Mouse (Mus musculus): ENCODE measurements around the gene Fxyd2. TPM values are rescaled to one million over a fixed set of nuclear protein-coding genes. Genes with fewer than 3 reads are reported as not detected.

The Fxyd2 gene
- polyA plus RNA-seq, 1 experiment, result 0.07 TPM

DNA sequence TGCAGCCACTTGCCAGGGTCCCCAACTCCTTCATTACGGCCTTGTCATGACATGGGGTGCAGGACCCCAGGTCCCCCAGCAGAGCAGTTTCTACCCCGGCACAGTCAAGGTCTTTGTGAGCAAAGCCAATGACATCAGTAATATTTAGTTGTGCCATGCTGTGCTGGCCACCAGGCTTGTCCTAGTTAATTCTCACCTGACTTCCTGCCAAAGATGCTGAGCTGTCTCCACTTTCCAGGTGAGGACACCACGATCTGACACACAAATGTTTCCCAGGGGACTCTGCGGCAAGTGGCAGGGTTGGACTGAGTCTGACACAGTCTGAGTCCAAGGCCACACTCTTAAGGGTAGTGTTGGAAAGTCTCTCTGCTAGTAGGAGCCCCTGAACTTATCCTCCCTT lies 27.0 kb downstream of the Fxyd2 start, which contains the start of gene Dscaml1:
Dscaml1 (plus strand) TSS at position 173 of the 400 bp plus-strand sequence.
- H3K27me3 ChIP-seq (ENCODE audit: control insufficient read depth, insufficient read depth, insufficient read length), result peaks cover 39% of the 10 kb centered on the region
- TF ChIP-seq SRF (IDR thresholded peaks at IDR 0.05; ENCODE audit: control insufficient read depth, insufficient read length, low read depth), result no peak
- no peak for TF ChIP-seq MYOG (IDR thresholded peaks at IDR 0.05; ENCODE audit: control insufficient read depth in 1 of 3, insufficient read depth in 1 of 3, insufficient read length in 2 of 3, low read depth in 2 of 3)
- TF ChIP-seq TCF12 (IDR thresholded peaks at IDR 0.05; ENCODE audit: insufficient read depth, poor library complexity, severe bottlenecking), result no peak
- TF ChIP-seq USF1 (IDR thresholded peaks at IDR 0.05; ENCODE audit: low read depth), result no peak
- no peak within 1 kb of the TSS for H3K4me3 ChIP-seq
- no peak within 1 kb of the TSS for H3ac ChIP-seq (ENCODE audit: control insufficient read depth, insufficient read length)
- no peaks in the 10 kb centered on the region for H3K79me2 ChIP-seq (ENCODE audit: control insufficient read depth, insufficient read depth)
- H3K4me2 ChIP-seq (ENCODE audit: low read depth), result no peak within 1 kb of the TSS
- no peaks in the 10 kb centered on the region for H3K36me3 ChIP-seq (ENCODE audit: control insufficient read depth, insufficient read depth)

DNA sequence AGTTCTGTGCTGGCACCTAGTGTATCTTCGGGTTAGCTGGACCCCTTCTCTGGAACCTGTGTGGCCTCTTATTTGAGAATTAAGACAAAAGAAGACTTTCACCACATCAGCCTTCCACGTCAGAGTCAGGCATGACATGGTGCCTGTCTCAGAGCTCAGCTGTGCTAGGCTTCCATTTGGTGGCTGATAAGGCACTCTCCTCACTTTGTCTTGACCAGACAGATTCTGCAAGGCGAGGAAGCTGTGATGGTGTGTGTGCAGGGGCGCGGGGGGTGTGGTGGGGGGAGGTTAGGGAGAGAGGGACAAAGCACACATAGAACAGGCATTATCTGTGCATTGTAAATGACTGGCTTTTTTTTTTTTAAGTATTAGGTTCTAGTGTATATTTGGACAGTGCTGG lies 29.9 kb downstream of the Fxyd2 start:
- H3ac ChIP-seq (ENCODE audit: control insufficient read depth, insufficient read length), result no peak overlapping the region
- H3K27me3 ChIP-seq (ENCODE audit: control insufficient read depth, insufficient read depth, insufficient read length), result peaks cover 49% of the 10 kb centered on the region
- no peaks in the 10 kb centered on the region for H3K36me3 ChIP-seq (ENCODE audit: control insufficient read depth, insufficient read depth)
- no peak overlapping the region for H3K4me2 ChIP-seq (ENCODE audit: low read depth)
- no peak for TF ChIP-seq SRF (IDR thresholded peaks at IDR 0.05; ENCODE audit: control insufficient read depth, insufficient read length, low read depth)
- TF ChIP-seq REST (IDR thresholded peaks at IDR 0.05; ENCODE audit: insufficient read depth, insufficient read length), result no peak
- no peak overlapping the region for H3K4me3 ChIP-seq
- H3K79me2 ChIP-seq (ENCODE audit: control insufficient read depth, insufficient read depth), result no peaks in the 10 kb centered on the region

DNA sequence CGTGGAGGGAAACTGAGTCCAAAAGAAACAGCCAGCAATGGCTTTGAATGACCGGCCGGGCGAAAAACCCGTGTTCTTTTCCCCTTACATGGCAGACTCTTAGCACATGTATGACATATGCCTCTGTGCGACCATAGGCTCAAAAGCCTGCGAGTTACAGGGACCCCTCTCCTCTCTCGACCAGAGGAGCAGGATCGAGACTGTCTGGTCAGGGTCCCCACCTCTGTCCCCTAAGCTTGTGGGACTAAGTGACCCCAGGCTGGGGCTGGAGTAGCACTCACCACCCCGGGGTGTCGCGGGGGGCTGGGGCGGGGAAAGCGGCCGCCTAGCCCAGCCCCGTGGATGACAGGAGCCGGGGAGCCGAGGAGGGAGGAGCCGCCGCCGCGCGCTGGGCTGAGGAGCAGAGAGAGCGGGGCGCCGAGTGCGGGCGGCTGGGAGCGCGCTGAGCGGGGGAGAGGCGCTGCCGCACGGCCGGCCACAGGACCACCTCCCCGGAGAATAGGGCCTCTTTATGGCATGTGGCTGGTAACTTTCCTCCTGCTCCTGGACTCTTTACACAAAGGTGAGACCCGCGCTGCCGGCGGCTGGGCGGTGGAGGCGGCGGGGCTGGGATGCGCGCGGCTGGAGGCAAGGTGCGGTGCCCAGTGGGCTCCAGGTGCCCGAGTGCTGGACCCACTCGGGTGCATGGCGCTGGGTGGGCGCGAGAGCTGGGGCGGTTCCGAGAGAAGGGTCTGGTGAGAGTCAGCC lies 30.7 kb downstream of the Fxyd2 start:
- Histone ChIP-seq H3K4me3 (no peak overlapping the region), H3K4me2 (ENCODE audit: low read depth) (no peak overlapping the region), H3K36me3 (ENCODE audit: control insufficient read depth, insufficient read depth) (no peaks in the 10 kb centered on the region), H3K79me2 (ENCODE audit: control insufficient read depth, insufficient read depth) (no peaks in the 10 kb centered on the region), H3K27me3 (ENCODE audit: control insufficient read depth, insufficient read depth, insufficient read length) (peaks cover 54% of the 10 kb centered on the region), H3ac (ENCODE audit: control insufficient read depth, insufficient read length) (no peak overlapping the region)
- TF ChIP-seq USF1 (IDR thresholded peaks at IDR 0.05; ENCODE audit: low read depth) (no peak), MYOD1 (IDR thresholded peaks at IDR 0.05; ENCODE audit: control insufficient read depth in 1 of 3, insufficient read length in 2 of 3, low read depth in 2 of 3) (no peak), E2F4 (IDR thresholded peaks at IDR 0.05; ENCODE audit: insufficient read depth) (no peak), CEBPB (IDR thresholded peaks at IDR 0.05; ENCODE audit: insufficient read depth, poor library complexity, severe bottlenecking) (no peak), REST (IDR thresholded peaks at IDR 0.05; ENCODE audit: insufficient read depth, insufficient read length) (no peak), MAX (IDR thresholded peaks at IDR 0.05; ENCODE audit: low read depth) (no peak), TCF3 (IDR thresholded peaks at IDR 0.05; ENCODE audit: insufficient read length, low read depth) (no peak), TCF12 (IDR thresholded peaks at IDR 0.05; ENCODE audit: insufficient read depth, poor library complexity, severe bottlenecking) (no peak), POLR2A (IDR thresholded peaks at IDR 0.05; ENCODE audit: insufficient read length, low read depth) (no peak), SRF (IDR thresholded peaks at IDR 0.05; ENCODE audit: control insufficient read depth, insufficient read length, low read depth) (no peak), POLR2AphosphoS2 (IDR thresholded peaks at IDR 0.05; ENCODE audit: insufficient read length, low read depth) (no peak), MYOG (IDR thresholded peaks at IDR 0.05; ENCODE audit: control insufficient read depth in 1 of 3, insufficient read depth in 1 of 3, insufficient read length in 2 of 3, low read depth in 2 of 3) (no peak)

DNA sequence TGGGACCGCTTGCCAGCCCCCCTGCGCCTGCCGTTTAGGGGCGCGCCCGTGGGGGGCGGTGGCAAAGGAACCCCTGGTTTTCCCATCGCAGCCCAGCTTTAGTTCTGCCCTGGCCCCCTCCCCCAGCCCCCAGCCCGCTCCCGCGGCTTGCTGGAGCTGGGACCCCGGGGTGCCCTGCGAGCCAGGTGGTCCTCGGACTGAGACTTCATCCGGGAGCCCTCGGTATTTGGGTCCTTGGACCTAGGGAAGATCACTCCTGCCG lies 31.2 kb downstream of the Fxyd2 start:
- no peak overlapping the region for H3K4me2 ChIP-seq (ENCODE audit: low read depth)
- H3K4me3 ChIP-seq, result no peak overlapping the region
- TF ChIP-seq TCF3 (IDR thresholded peaks at IDR 0.05; ENCODE audit: insufficient read length, low read depth), result no peak
- no peak for TF ChIP-seq E2F4 (IDR thresholded peaks at IDR 0.05; ENCODE audit: insufficient read depth)
- no peak for TF ChIP-seq SRF (IDR thresholded peaks at IDR 0.05; ENCODE audit: control insufficient read depth, insufficient read length, low read depth)
- no peak for TF ChIP-seq MAX (IDR thresholded peaks at IDR 0.05; ENCODE audit: low read depth)
- no peak for TF ChIP-seq POLR2AphosphoS2 (IDR thresholded peaks at IDR 0.05; ENCODE audit: insufficient read length, low read depth)
- no peak for TF ChIP-seq REST (IDR thresholded peaks at IDR 0.05; ENCODE audit: insufficient read depth, insufficient read length)
- TF ChIP-seq CEBPB (IDR thresholded peaks at IDR 0.05; ENCODE audit: insufficient read depth, poor library complexity, severe bottlenecking), result no peak
- no peak for TF ChIP-seq POLR2A (IDR thresholded peaks at IDR 0.05; ENCODE audit: insufficient read length, low read depth)
- TF ChIP-seq MYOG (IDR thresholded peaks at IDR 0.05; ENCODE audit: control insufficient read depth in 1 of 3, insufficient read depth in 1 of 3, insufficient read length in 2 of 3, low read depth in 2 of 3), result no peak
- TF ChIP-seq MYOD1 (IDR thresholded peaks at IDR 0.05; ENCODE audit: control insufficient read depth in 1 of 3, insufficient read length in 2 of 3, low read depth in 2 of 3), result no peak
- no peak for TF ChIP-seq USF1 (IDR thresholded peaks at IDR 0.05; ENCODE audit: low read depth)
- TF ChIP-seq TCF12 (IDR thresholded peaks at IDR 0.05; ENCODE audit: insufficient read depth, poor library complexity, severe bottlenecking), result no peak
- H3K36me3 ChIP-seq (ENCODE audit: control insufficient read depth, insufficient read depth), result no peaks in the 10 kb centered on the region
- peaks cover 54% of the 10 kb centered on the region for H3K27me3 ChIP-seq (ENCODE audit: control insufficient read depth, insufficient read depth, insufficient read length)
- no peaks in the 10 kb centered on the region for H3K79me2 ChIP-seq (ENCODE audit: control insufficient read depth, insufficient read depth)
- H3ac ChIP-seq (ENCODE audit: control insufficient read depth, insufficient read length), result no peak overlapping the region

DNA sequence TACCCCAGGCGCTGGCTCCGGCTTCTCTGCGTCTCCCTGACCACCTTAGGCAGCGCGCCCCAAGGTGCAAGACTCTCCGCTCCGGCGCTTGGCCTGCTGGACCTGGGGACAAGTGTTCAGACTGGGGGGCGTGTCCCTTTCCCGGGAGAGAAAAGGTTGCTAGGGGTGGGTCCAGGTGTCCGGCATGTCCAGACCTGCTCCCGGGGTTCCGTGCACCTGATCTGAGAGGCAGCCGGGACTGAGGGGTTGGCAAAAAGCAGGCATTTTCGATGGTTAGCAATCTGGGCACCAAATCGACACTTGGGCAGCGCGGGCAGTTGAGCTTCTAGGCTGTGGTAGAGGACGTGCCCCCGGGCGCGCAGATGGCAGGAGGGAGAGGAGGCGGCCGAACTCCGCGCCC lies 31.7 kb downstream of the Fxyd2 start:
- TF ChIP-seq CEBPB (IDR thresholded peaks at IDR 0.05; ENCODE audit: insufficient read depth, poor library complexity, severe bottlenecking), result no peak
- H3K27me3 ChIP-seq (ENCODE audit: control insufficient read depth, insufficient read depth, insufficient read length), result peaks cover 52% of the 10 kb centered on the region
- no peak overlapping the region for H3ac ChIP-seq (ENCODE audit: control insufficient read depth, insufficient read length)
- no peaks in the 10 kb centered on the region for H3K79me2 ChIP-seq (ENCODE audit: control insufficient read depth, insufficient read depth)
- H3K36me3 ChIP-seq (ENCODE audit: control insufficient read depth, insufficient read depth), result no peaks in the 10 kb centered on the region
- no peak overlapping the region for H3K4me2 ChIP-seq (ENCODE audit: low read depth)
- no peak overlapping the region for H3K4me3 ChIP-seq
